Mouse (Mus musculus): ENCODE data around the gene Numbl.

Numbl gene

GRCm38 (mm10) chr7:27324161-27324560 lies 65.9 kb downstream of the Numbl start:
- no peak for DNase-seq (ENCODE audit: low spot score in 2 of 2)

- DNase-seq (ENCODE audit: low spot score in 2 of 2), result no peak
Measured at GRCm38 (mm10) chr7:27324928-27325327, 66.7 kb downstream of the Numbl start.

- no peak for DNase-seq (ENCODE audit: low spot score in 2 of 2)
Measured at GRCm38 (mm10) chr7:27325697-27326096, 67.5 kb downstream of the Numbl start.

- DNase-seq (ENCODE audit: low spot score in 2 of 2), result no peak
Measured at GRCm38 (mm10) chr7:27326101-27326880, 68.1 kb downstream of the Numbl start.

- DNase-seq (ENCODE audit: low spot score in 2 of 2), result no peak
Measured at GRCm38 (mm10) chr7:27327500-27327899, 69.3 kb downstream of the Numbl start.

- DNase-seq (ENCODE audit: low spot score in 2 of 2), result no peak
Measured at GRCm38 (mm10) chr7:27328161-27328560, 69.9 kb downstream of the Numbl start.

GRCm38 (mm10) chr7:27328648-27329047 lies 70.4 kb downstream of the Numbl start:
- no peak for DNase-seq (ENCODE audit: low spot score in 2 of 2)

GRCm38 (mm10) chr7:27329326-27329947 lies 71.2 kb downstream of the Numbl start:
- peak; percentile 82 to 87 for DNase-seq (ENCODE audit: low spot score in 2 of 2)

GRCm38 (mm10) chr7:27329981-27330380 lies 71.7 kb downstream of the Numbl start:
- DNase-seq (ENCODE audit: low spot score in 2 of 2), result no peak

- no peak for DNase-seq (ENCODE audit: low spot score in 2 of 2)
Measured at GRCm38 (mm10) chr7:27330709-27331540, 72.7 kb downstream of the Numbl start.

GRCm38 (mm10) chr7:27331541-27331851 lies 73.3 kb downstream of the Numbl start:
- no peak for DNase-seq (ENCODE audit: low spot score in 2 of 2)

All from cerebellum, postnatal 4 days (tissue).